Mouse (Mus musculus) megakaryocyte, adult 5-6 weeks (primary cell): Measurements from ENCODE around the gene Pin4. TPM values are rescaled to one million over a fixed set of nuclear protein-coding genes. Genes with fewer than 3 reads are reported as not detected.
"Not testable (repeated sequence)": the region's sequence is repeated elsewhere in the genome, so short reads cannot be mapped to it uniquely, and the experiment has no call there.

Source experiments
- ATAC-seq: 2 replicates; pipeline ENCODE4 v1.8.0; 2016; ENCODE audit warnings: mild to moderate bottlenecking, inconsistent platforms; ENCODE audit not compliant: poor library complexity, severe bottlenecking
- total RNA-seq, 2 experiments: library from RNA; stranded (forward) in 1 of 2; stranded (reverse) in 1 of 2; fragments of 153-499, 151-499 nt in 1 of 2; fragments of 221-1000, 200-1000 nt in 1 of 2; gene quantifications; 2 replicates each; pipeline versions ENCODE4 v1.2.3 to v1.2.4; 2015 to 2017

The Pin4 gene
- 46.4 and 55.5 TPM in 2 replicates for total RNA-seq (2015)
- total RNA-seq (2017) = 105 and 116 TPM in 2 replicates

- peak; percentile 99 for ATAC-seq
These were observed at the start of gene Pin4 for GRCm38 (mm10) chrX:102119042-102119864. Gene Pin4 (plus strand): TSS chrX:102119447.

GRCm38 (mm10) chrX:102070591-102071471 is 48.4 kb upstream of the Pin4 start, which contains the start of gene Rtl5:
Gene Rtl5 (minus strand): TSS chrX:102071304.
- peak; percentile 71 for ATAC-seq

GRCm38 (mm10) chrX:102071517-102071916 is 47.7 kb upstream of the Pin4 start:
- no peak for ATAC-seq

GRCm38 (mm10) chrX:102073605-102074325 is 45.5 kb upstream of the Pin4 start:
- no peak for ATAC-seq

- no peak for ATAC-seq
These were observed 44.8 kb upstream of the Pin4 start for GRCm38 (mm10) chrX:102074435-102074834.

- ATAC-seq = no peak
These were observed 44.1 kb upstream of the Pin4 start for GRCm38 (mm10) chrX:102075158-102075557.

- no peak for ATAC-seq
These were observed 42.1 kb upstream of the Pin4 start for GRCm38 (mm10) chrX:102076886-102077765.

GRCm38 (mm10) chrX:102081076-102081475 is 38.2 kb upstream of the Pin4 start:
- no peak for ATAC-seq

- no peak for ATAC-seq
These were observed 37.5 kb upstream of the Pin4 start for GRCm38 (mm10) chrX:102081573-102082279.

- no peak for ATAC-seq
These were observed 36.9 kb upstream of the Pin4 start for GRCm38 (mm10) chrX:102082340-102082739.

GRCm38 (mm10) chrX:102085798-102086443 is 33.3 kb upstream of the Pin4 start:
- ATAC-seq = no peak

- ATAC-seq = peak; percentile 62
These were observed 28.6 kb upstream of the Pin4 start for GRCm38 (mm10) chrX:102090605-102091004.

GRCm38 (mm10) chrX:102094381-102094904 is 24.8 kb upstream of the Pin4 start:
- peak; percentile 87 for ATAC-seq

- no peak for ATAC-seq
These were observed 17.4 kb upstream of the Pin4 start for GRCm38 (mm10) chrX:102101886-102102285.

- ATAC-seq = not testable (repeated sequence)
These were observed 15.4 kb upstream of the Pin4 start for GRCm38 (mm10) chrX:102103830-102104229.

- ATAC-seq = not testable (repeated sequence)
These were observed 9.9 kb upstream of the Pin4 start for GRCm38 (mm10) chrX:102109349-102109748.

GRCm38 (mm10) chrX:102115676-102116075 is 3.6 kb upstream of the Pin4 start:
- ATAC-seq = no peak

GRCm38 (mm10) chrX:102121321-102121720 is 2.1 kb downstream of the Pin4 start:
- ATAC-seq = no peak
